Mouse (Mus musculus): ENCODE measurements around the gene Pstk.

GRCm38 (mm10) chr7:131371880-131372651 lies 1.1 kb downstream of the Pstk start:
- TF ChIP-seq CTCF (IDR thresholded peaks at IDR 0.05; ENCODE audit: control insufficient read depth, insufficient read depth, insufficient read length) (no peak), MAX (IDR thresholded peaks at IDR 0.05) (no peak), FOSL1 (IDR thresholded peaks at IDR 0.05; ENCODE audit: insufficient read depth, low read length, poor library complexity, severe bottlenecking) (no peak), MYOG (IDR thresholded peaks at IDR 0.05; ENCODE audit: control insufficient read depth, extremely low read depth, insufficient read length) (no peak), USF1 (IDR thresholded peaks at IDR 0.05; ENCODE audit: low read depth) (no peak), MYOD1 (IDR thresholded peaks at IDR 0.05; ENCODE audit: control insufficient read depth, insufficient read length, low read depth) (no peak), CEBPB (IDR thresholded peaks at IDR 0.05; ENCODE audit: low read depth) (no peak)

Measured in C2C12 (cell line).